Mouse (Mus musculus): ENCODE measurements around the gene Mvb12b.

Gene Mvb12b

GRCm38 (mm10) chr2:33795716-33796472 is 91.9 kb downstream of the Mvb12b start:
- in situ Hi-C loops (cut with MboI; ENCODE audit: low pct_unique_long_range_greater_than_20kb in 1 of 2, low sequenced_read_pairs in 2 of 2, unreplicated experiment in 1 of 2): no loop called here

GRCm38 (mm10) chr2:33795001-33795580 is 92.7 kb downstream of the Mvb12b start:
- in situ Hi-C loops (cut with MboI; ENCODE audit: low pct_unique_long_range_greater_than_20kb in 1 of 2, low sequenced_read_pairs in 2 of 2, unreplicated experiment in 1 of 2): no loop called here

- in situ Hi-C loops (cut with MboI; ENCODE audit: low pct_unique_long_range_greater_than_20kb in 1 of 2, low sequenced_read_pairs in 2 of 2, unreplicated experiment in 1 of 2): no loop called here
These were observed 93.3 kb downstream of the Mvb12b start for GRCm38 (mm10) chr2:33794483-33794882.

GRCm38 (mm10) chr2:33790301-33790700 is 97.4 kb downstream of the Mvb12b start:
- in situ Hi-C loops (cut with MboI; ENCODE audit: low pct_unique_long_range_greater_than_20kb in 1 of 2, low sequenced_read_pairs in 2 of 2, unreplicated experiment in 1 of 2): no loop called here

GRCm38 (mm10) chr2:33789732-33790131 is 98.0 kb downstream of the Mvb12b start:
- in situ Hi-C loops (cut with MboI; ENCODE audit: low pct_unique_long_range_greater_than_20kb in 1 of 2, low sequenced_read_pairs in 2 of 2, unreplicated experiment in 1 of 2): no loop called here

GRCm38 (mm10) chr2:33789279-33789678 is 98.5 kb downstream of the Mvb12b start:
- in situ Hi-C loops (cut with MboI; ENCODE audit: low pct_unique_long_range_greater_than_20kb in 1 of 2, low sequenced_read_pairs in 2 of 2, unreplicated experiment in 1 of 2): no loop called here

- in situ Hi-C loops (cut with MboI; ENCODE audit: low pct_unique_long_range_greater_than_20kb in 1 of 2, low sequenced_read_pairs in 2 of 2, unreplicated experiment in 1 of 2): no loop called here
These were observed 98.9 kb downstream of the Mvb12b start for GRCm38 (mm10) chr2:33788851-33789250.

GRCm38 (mm10) chr2:33788131-33788530 is 99.6 kb downstream of the Mvb12b start:
- in situ Hi-C loops (cut with MboI; ENCODE audit: low pct_unique_long_range_greater_than_20kb in 1 of 2, low sequenced_read_pairs in 2 of 2, unreplicated experiment in 1 of 2): no loop called here

GRCm38 (mm10) chr2:33786064-33786463 is 101.7 kb downstream of the Mvb12b start:
- in situ Hi-C loops (cut with MboI; ENCODE audit: low pct_unique_long_range_greater_than_20kb in 1 of 2, low sequenced_read_pairs in 2 of 2, unreplicated experiment in 1 of 2): no loop called here

GRCm38 (mm10) chr2:33785596-33785995 is 102.2 kb downstream of the Mvb12b start:
- in situ Hi-C loops (cut with MboI; ENCODE audit: low pct_unique_long_range_greater_than_20kb in 1 of 2, low sequenced_read_pairs in 2 of 2, unreplicated experiment in 1 of 2): no loop called here

GRCm38 (mm10) chr2:33784721-33785120 is 103.0 kb downstream of the Mvb12b start:
- in situ Hi-C loops (cut with MboI; ENCODE audit: low pct_unique_long_range_greater_than_20kb in 1 of 2, low sequenced_read_pairs in 2 of 2, unreplicated experiment in 1 of 2): no loop called here

GRCm38 (mm10) chr2:33783419-33783818 is 104.3 kb downstream of the Mvb12b start:
- in situ Hi-C loops (cut with MboI; ENCODE audit: low pct_unique_long_range_greater_than_20kb in 1 of 2, low sequenced_read_pairs in 2 of 2, unreplicated experiment in 1 of 2): no loop called here

- in situ Hi-C loops (cut with MboI; ENCODE audit: low pct_unique_long_range_greater_than_20kb in 1 of 2, low sequenced_read_pairs in 2 of 2, unreplicated experiment in 1 of 2): no loop called here
These were observed 105.9 kb downstream of the Mvb12b start for GRCm38 (mm10) chr2:33781655-33782400.

- in situ Hi-C loops (cut with MboI; ENCODE audit: low pct_unique_long_range_greater_than_20kb in 1 of 2, low sequenced_read_pairs in 2 of 2, unreplicated experiment in 1 of 2): no loop called here
These were observed 109.3 kb downstream of the Mvb12b start for GRCm38 (mm10) chr2:33778466-33778865.

- in situ Hi-C loops (cut with MboI; ENCODE audit: low pct_unique_long_range_greater_than_20kb in 1 of 2, low sequenced_read_pairs in 2 of 2, unreplicated experiment in 1 of 2): no loop called here
These were observed 110.7 kb downstream of the Mvb12b start for GRCm38 (mm10) chr2:33777051-33777450.

GRCm38 (mm10) chr2:33774884-33775283 is 112.9 kb downstream of the Mvb12b start:
- in situ Hi-C loops (cut with MboI; ENCODE audit: low pct_unique_long_range_greater_than_20kb in 1 of 2, low sequenced_read_pairs in 2 of 2, unreplicated experiment in 1 of 2): no loop called here

- in situ Hi-C loops (cut with MboI; ENCODE audit: low pct_unique_long_range_greater_than_20kb in 1 of 2, low sequenced_read_pairs in 2 of 2, unreplicated experiment in 1 of 2): no loop called here
These were observed 113.6 kb downstream of the Mvb12b start for GRCm38 (mm10) chr2:33774106-33774505.

- in situ Hi-C loops (cut with MboI; ENCODE audit: low pct_unique_long_range_greater_than_20kb in 1 of 2, low sequenced_read_pairs in 2 of 2, unreplicated experiment in 1 of 2): no loop called here
These were observed 115.3 kb downstream of the Mvb12b start for GRCm38 (mm10) chr2:33772439-33772838.

GRCm38 (mm10) chr2:33771388-33771787 is 116.4 kb downstream of the Mvb12b start:
- in situ Hi-C loops (cut with MboI; ENCODE audit: low pct_unique_long_range_greater_than_20kb in 1 of 2, low sequenced_read_pairs in 2 of 2, unreplicated experiment in 1 of 2): no loop called here

Measured in mouse embryonic stem cell (cell line).